Mouse (Mus musculus) lung, embryonic 14.5 days (tissue): ENCODE data around the gene Rpp14. TPM values are rescaled to one million over a fixed set of nuclear protein-coding genes. Genes with fewer than 3 reads are reported as not detected.

Experiments
- ATAC-seq: fragments of 200-750 bp; cut with Nextera tagmentation; 2 replicates; pipeline ENCODE4 v1.8.0; 2017; ENCODE audit warnings: mild to moderate bottlenecking, moderate TSS enrichment, moderate library complexity; ENCODE audit not compliant: insufficient read depth
- DNase-seq: peaks from one replicate; pipeline ENCODE4 v3.0.0-alpha.2; 2015
- H3K27ac ChIP-seq: fragments of 300-500 bp; sonication (generic); 2 replicates; pipeline ENCODE4 v1.5.1; 2014; ENCODE audit warnings: low read depth, mild to moderate bottlenecking, moderate library complexity
- H3K27me3 ChIP-seq: fragments of 300-500 bp; sonication (generic); 2 replicates; pipeline ENCODE4 v1.6.1; 2014; ENCODE audit warnings: low read length, control low read depth; ENCODE audit not compliant: insufficient read depth
- H3K36me3 ChIP-seq: fragments of 300-500 bp; sonication (generic); 2 replicates; pipeline ENCODE4 v1.6.1; 2014; ENCODE audit warnings: control low read depth; ENCODE audit not compliant: insufficient read depth
- H3K4me1 ChIP-seq: fragments of 300-500 bp; sonication (generic); 2 replicates; pipeline ENCODE4 v1.6.1; 2014; ENCODE audit warnings: antibody characterized with exemption, control low read depth; ENCODE audit not compliant: insufficient read depth
- H3K4me2 ChIP-seq: fragments of 300-500 bp; sonication (generic); 2 replicates; pipeline ENCODE4 v1.6.1; 2014; ENCODE audit warnings: mild to moderate bottlenecking
- H3K4me3 ChIP-seq: fragments of 300-500 bp; sonication (generic); 2 replicates; pipeline ENCODE4 v1.5.1; 2014; ENCODE audit warnings: low read depth, low read length
- H3K9ac ChIP-seq: fragments of 300-500 bp; sonication (generic); 2 replicates; pipeline ENCODE4 v1.6.1; 2014
- H3K9me3 ChIP-seq: fragments of 300-500 bp; sonication (generic); 2 replicates; pipeline ENCODE4 v1.6.1; 2016; ENCODE audit warnings: low read depth, low read length, control low read depth
- CTCF ChIP-seq: IDR thresholded peaks from 2 replicates; pipeline ENCODE4 v1.5.1; 2016; ENCODE audit warnings: antibody characterized with exemption, low read depth
- WGBS: fragments of 180-500 bp; shearing (Covaris S2); extraction: QIAGEN DNeasy Blood & Tissue Kit; methylation state at CpG from one replicate; pipeline ENCODE4 v1.1.7; 2014; 5-methylcytosine and 5-hydroxymethylcytosine counted together
- polyA plus RNA-seq: library from polyadenylated mRNA; unstranded; fragments of >200 nt; fragmentation: Nextera tagmentation; extraction: Ambion mirVana; gene quantifications from 2 replicates; pipeline ENCODE4 v1.2.1, GENCODE M21; 2014

Gene Rpp14
- polyA plus RNA-seq, 1 experiment from 2014 or later, result 60.1 TPM

DNA sequence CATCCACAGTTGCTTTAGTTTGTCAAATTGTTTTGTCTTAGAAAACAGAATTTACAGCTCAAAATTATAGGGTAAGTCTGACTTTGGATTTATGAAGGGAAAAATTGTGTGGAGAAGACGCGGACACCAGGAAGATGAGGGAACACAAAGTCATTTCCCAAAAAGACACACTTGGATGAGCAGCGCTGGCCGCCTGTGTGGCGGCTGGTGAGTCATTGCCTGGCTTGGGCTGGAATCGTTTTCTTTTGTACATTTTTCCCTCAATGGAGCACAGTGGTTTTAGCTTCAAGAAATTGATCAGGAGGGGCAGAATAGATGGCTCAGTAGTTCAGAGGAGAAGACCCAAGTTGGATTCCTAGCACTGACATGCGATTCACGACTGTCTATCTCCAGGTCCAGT, 21.7 kb downstream of the Rpp14 start:
- DNase-seq (no peak), ATAC-seq (no peak)
- 90% methylated on average over 8 of the region's 8 CpGs for WGBS
- Histone ChIP-seq H3K9ac (no peak overlapping the region), H3K4me1 (peaks cover 4% of the 10 kb centered on the region; the same call in 1 of the 2 replicates), H3K9me3 (no peaks in the 10 kb centered on the region), H3K27ac (no peak overlapping the region), H3K27me3 (no peaks in the 10 kb centered on the region), H3K4me2 (no peak overlapping the region), H3K4me3 (no peak overlapping the region), H3K36me3 (0 out of 2 replicates have a peak, but pooled peaks cover 3% of the 10 kb centered on the region)
- TF ChIP-seq CTCF, result no peak

DNA sequence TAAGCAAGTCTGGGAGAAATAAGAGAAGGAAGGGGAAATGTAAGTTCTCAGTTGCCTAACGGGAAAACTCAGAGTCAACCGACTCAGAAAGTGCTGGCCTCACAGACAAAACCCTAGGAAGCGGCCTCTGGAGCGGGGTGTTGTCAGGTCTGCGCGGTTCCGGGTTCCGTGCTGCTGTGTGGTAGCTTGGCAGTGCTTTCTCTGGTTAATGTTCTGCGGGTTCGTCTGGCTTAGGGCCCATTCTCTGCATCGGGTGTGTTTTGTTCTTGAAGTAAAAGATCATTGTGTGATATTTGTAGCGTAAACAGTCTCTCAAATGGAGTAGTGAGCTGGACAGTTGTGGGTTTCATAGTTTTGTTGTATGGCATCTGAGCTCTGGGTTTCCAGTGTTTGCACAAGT, 22.5 kb downstream of the Rpp14 start:
- no peaks in the 10 kb centered on the region for H3K27me3 ChIP-seq
- ATAC-seq (no peak), DNase-seq (no peak)
- peaks cover 4% of the 10 kb centered on the region; the same call in 1 of the 2 replicates for H3K4me1 ChIP-seq
- WGBS, result 73% methylated on average over 12 of the region's 12 CpGs
- H3K27ac ChIP-seq, result no peak overlapping the region
- no peak for TF ChIP-seq CTCF
- no peak overlapping the region for H3K9ac ChIP-seq
- H3K9me3 ChIP-seq, result no peaks in the 10 kb centered on the region
- no peak overlapping the region for H3K4me3 ChIP-seq
- 0 out of 2 replicates have a peak, but pooled peaks cover 3% of the 10 kb centered on the region for H3K36me3 ChIP-seq
- H3K4me2 ChIP-seq, result no peak overlapping the region

DNA sequence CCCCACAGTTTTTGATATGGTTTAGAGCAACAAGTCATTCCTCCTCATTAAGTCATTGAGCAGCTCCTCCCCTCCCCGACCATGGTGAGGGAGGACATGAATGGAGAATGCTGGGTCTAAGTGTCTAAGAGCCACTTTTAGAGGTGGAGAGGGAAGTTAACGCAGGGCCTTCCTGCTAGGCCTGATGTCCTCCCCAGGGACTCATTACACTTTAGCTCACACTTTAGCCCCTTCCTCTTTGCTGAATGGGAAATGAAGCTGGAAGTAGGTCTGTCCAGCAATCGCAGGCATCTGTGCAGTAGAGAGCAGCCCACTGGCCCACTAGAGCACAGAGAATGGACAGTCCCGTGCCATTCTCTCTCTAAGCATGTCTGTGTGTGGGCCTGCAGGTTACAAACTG, 27.9 kb downstream of the Rpp14 start:
- Histone ChIP-seq H3K36me3 (no peaks in the 10 kb centered on the region), H3K9me3 (no peaks in the 10 kb centered on the region), H3K4me1 (no peaks in the 10 kb centered on the region), H3K4me2 (no peak overlapping the region), H3K27me3 (no peaks in the 10 kb centered on the region), H3K27ac (no peak overlapping the region), H3K4me3 (no peak overlapping the region), H3K9ac (no peak overlapping the region)
- WGBS, result 88% methylated on average over 4 of the region's 4 CpGs
- TF ChIP-seq CTCF, result no peak
- no peak for DNase-seq
- no peak for ATAC-seq

DNA sequence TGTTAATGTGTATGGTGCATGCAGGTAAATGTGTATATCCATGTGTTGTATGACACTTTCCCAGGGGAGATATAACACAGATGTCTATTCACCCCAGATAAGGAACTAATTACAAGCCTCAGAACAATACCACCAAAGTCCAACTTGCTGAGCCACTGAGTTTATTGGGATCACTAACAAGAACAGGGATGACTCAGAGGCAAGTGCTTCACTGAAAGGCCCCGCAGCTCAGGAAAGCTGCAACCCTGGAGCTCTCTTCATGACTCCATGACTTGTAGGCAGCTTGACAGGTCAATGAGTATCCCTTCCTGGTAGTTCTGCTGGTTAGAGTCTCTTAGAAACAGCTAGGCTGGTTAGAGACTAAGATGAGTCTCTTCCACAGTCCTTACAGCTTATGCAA, 28.8 kb downstream of the Rpp14 start:
- no peaks in the 10 kb centered on the region for H3K9me3 ChIP-seq
- H3K27me3 ChIP-seq, result no peaks in the 10 kb centered on the region
- ATAC-seq (no peak), DNase-seq (no peak)
- WGBS, result 88% methylated on average over 1 of the region's 1 CpGs
- no peak for TF ChIP-seq CTCF
- no peak overlapping the region for H3K4me2 ChIP-seq
- no peak overlapping the region for H3K27ac ChIP-seq
- no peaks in the 10 kb centered on the region for H3K36me3 ChIP-seq
- no peak overlapping the region for H3K9ac ChIP-seq
- H3K4me3 ChIP-seq, result no peak overlapping the region
- no peaks in the 10 kb centered on the region for H3K4me1 ChIP-seq

DNA sequence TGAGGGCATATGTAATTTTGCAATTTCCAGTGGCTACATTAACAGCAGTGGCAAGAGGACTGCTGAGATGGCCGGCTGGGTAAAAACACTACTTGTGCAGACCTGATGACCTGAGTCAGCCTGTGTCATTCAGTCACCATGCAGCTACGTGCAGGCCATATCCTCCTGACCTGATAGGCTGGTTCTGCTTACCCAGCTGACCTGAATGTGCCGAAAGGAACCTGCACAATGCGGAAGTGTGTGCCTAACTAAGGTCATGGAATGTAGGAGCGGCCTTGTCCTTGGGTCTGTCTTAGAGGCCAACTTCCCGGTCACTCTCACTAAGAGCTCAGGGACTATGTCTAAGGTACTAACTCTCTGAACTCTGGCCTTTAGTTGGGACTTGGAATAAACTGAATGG, 31.4 kb downstream of the Rpp14 start:
- Histone ChIP-seq H3K27me3 (no peaks in the 10 kb centered on the region), H3K9me3 (no peaks in the 10 kb centered on the region), H3K36me3 (no peaks in the 10 kb centered on the region), H3K27ac (no peak overlapping the region), H3K4me3 (no peak overlapping the region), H3K4me1 (no peaks in the 10 kb centered on the region), H3K4me2 (no peak overlapping the region), H3K9ac (no peak overlapping the region)
- ATAC-seq (no peak), DNase-seq (no peak)
- WGBS, result 75% methylated on average over 6 of the region's 6 CpGs
- no peak for TF ChIP-seq CTCF

DNA sequence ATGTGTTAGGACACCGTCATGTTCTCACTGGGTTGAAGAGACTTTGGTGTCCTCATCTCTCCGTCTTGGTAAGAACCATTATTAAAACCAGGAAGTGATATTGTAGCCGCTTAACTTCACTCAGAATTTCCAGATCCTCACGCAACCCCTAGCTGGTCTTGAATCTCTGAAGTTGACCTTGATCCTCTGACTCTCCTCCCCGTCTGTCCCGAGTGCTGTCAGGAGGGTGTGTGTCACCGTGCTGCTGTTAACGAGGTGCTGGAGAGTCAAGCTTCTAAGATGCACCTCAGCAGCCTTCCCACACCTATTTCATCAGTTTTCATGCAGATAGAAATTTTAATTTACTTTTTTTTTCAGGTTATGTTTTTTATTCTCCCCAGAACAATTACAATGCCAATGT, 31.9 kb downstream of the Rpp14 start:
- Histone ChIP-seq H3K4me2 (no peak overlapping the region), H3K27me3 (no peaks in the 10 kb centered on the region), H3K4me1 (no peaks in the 10 kb centered on the region), H3K27ac (no peak overlapping the region), H3K36me3 (no peaks in the 10 kb centered on the region), H3K9ac (no peak overlapping the region), H3K4me3 (no peak overlapping the region), H3K9me3 (no peaks in the 10 kb centered on the region)
- 79% methylated on average over 8 of the region's 8 CpGs for WGBS
- ATAC-seq, result no peak
- no peak for TF ChIP-seq CTCF
- no peak for DNase-seq

DNA sequence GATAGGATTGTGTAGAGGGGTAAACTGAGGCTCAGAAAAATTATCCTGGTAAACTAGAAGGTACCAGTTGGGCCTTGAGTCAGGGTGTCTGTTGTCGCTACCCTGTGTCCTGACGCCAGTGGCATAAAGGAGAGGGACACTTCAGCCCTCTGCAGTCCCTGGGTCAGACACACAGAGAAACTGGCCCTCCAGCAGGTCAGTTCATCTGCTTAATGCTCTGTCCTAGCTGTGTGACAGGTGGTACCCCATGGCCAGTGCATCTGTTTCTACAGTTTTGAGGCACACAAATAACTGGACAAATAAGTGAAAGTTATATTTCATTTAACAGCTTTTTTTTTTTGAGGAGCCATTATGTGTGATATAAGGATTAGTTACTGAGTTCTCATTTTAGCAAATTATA, 33.4 kb downstream of the Rpp14 start:
- Histone ChIP-seq H3K9ac (no peak overlapping the region), H3K9me3 (no peaks in the 10 kb centered on the region), H3K4me2 (no peak overlapping the region), H3K4me1 (no peaks in the 10 kb centered on the region), H3K27ac (no peak overlapping the region), H3K4me3 (no peak overlapping the region), H3K36me3 (no peaks in the 10 kb centered on the region), H3K27me3 (no peaks in the 10 kb centered on the region)
- DNase-seq (no peak), ATAC-seq (no peak)
- WGBS, result 92% methylated on average over 2 of the region's 2 CpGs
- no peak for TF ChIP-seq CTCF

DNA sequence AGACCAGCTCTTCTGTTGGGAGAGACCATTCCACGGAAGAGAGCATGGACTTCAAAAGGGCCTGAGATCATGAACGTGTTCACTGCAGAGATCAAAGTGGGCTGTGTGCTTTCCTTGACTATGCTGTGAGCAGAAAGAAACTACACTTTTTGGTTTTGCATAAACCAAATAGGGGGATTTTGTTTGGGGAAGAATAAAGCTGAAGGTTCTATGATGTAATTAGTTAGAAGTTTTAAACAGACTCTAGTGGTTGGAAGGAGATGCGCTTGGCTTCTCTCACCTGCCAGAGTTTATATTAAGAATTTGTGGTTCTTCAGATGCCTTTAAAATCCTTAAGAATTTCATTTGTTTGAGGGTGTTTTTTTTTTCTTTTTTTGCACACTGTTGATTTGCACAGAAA, 34.1 kb downstream of the Rpp14 start:
- H3K4me3 ChIP-seq, result no peak overlapping the region
- no peaks in the 10 kb centered on the region for H3K36me3 ChIP-seq
- no peaks in the 10 kb centered on the region for H3K9me3 ChIP-seq
- DNase-seq (no peak), ATAC-seq (no peak)
- H3K4me1 ChIP-seq, result no peaks in the 10 kb centered on the region
- H3K9ac ChIP-seq, result no peak overlapping the region
- no peak for TF ChIP-seq CTCF
- WGBS, result 54% methylated on average over 3 of the region's 3 CpGs
- no peaks in the 10 kb centered on the region for H3K27me3 ChIP-seq
- H3K4me2 ChIP-seq, result no peak overlapping the region
- no peak overlapping the region for H3K27ac ChIP-seq
